Mouse (Mus musculus): ENCODE data around the gene Trmt10a. TPM values are rescaled to one million over a fixed set of nuclear protein-coding genes. Genes with fewer than 3 reads are reported as not detected.
A peak's percentile ranks its signal among the peaks of the same experiment; 100 is the strongest.

The Trmt10a gene
- 16.0 and 17.1 TPM in 2 replicates for polyA plus RNA-seq (2016; fragmentation: Nextera tagmentation; extraction: Ambion mirVana)

DNA sequence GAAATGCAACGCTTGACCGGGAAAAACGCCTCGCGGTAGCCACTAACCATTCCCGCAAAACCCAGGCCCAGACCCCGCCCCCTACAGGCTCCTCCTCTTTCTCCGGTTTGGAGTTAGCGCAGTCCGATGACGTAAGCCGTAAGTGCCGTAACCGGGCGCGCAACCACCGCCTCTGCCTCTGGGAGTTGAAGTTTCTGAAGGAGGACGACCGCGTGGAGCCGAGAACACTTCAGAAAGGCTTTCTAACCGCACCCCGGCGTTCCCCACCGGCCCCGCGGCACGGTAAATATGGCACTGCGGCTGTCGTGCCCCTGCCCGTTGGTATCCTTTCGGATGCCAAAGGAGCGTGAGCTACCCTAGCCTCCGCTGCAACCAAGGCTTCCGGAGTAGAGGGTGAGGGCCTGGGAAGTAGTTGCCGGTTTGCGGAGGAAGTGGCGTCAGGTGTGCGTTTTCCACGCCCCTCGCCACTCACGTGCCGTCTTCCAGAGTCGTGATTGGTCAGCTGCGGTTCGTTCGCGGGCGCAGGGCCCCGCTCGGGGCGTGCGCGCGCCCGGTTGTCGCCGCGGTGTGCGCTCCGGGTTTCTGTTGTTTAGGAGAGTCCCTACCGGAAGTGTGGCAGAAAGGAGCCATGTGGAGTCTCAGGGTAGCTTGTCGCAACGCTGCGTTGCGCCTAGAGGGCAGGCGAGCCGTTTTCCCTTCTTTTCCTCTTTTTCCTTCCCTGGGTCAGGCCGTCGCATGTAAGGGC, at the start of gene Trmt10a:
TSS of gene Trmt10a (plus strand) at position 134 of the 745 bp plus-strand sequence.
- H3K4me1 ChIP-seq, result peaks cover 7% of the 10 kb centered on the region; the same call in 1 of the 2 replicates
- H3K9me3 ChIP-seq (replicated peaks), result no peaks in the 10 kb centered on the region
- DNase-seq (ENCODE audit: low spot score), result peak; percentile 98
- H3K27me3 ChIP-seq (ENCODE audit: low read depth, poor library complexity, severe bottlenecking), result no peaks in the 10 kb centered on the region
- peak within 1 kb of the TSS; percentile 75 for H3K4me3 ChIP-seq
- H3K36me3 ChIP-seq, result peaks cover 4% of the 10 kb centered on the region
- under 1% methylated on average over 70 of the region's 70 CpGs for WGBS
- H3K27ac ChIP-seq, result peak within 1 kb of the TSS; percentile 98

DNA sequence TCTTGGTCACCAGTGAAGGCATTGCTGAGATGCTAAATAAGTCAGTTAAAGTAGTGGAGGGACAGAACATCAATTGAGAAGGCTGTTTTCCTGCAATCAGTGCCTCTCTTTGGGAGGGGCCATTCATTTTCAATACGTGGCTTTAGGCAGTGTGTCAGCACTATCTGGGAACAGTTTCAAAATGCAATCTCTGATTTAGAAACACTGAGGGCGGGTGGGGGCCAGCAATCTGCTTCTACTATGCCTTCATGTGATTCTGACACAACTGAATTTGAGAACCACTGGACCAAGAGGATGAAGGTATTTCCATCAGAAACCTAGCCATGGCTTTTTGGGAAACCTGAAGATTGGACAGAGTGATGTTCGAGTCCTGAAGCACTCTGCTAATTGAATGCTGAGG, 47.9 kb upstream of the Trmt10a start:
- no peaks in the 10 kb centered on the region for H3K27me3 ChIP-seq (ENCODE audit: low read depth, poor library complexity, severe bottlenecking)
- H3K36me3 ChIP-seq, result no peaks in the 10 kb centered on the region
- no peaks in the 10 kb centered on the region for H3K4me1 ChIP-seq
- no peaks in the 10 kb centered on the region for H3K9me3 ChIP-seq (replicated peaks)
- no peak for DNase-seq (ENCODE audit: low spot score)
- no peak overlapping the region for H3K4me3 ChIP-seq
- no peak overlapping the region for H3K27ac ChIP-seq
- WGBS, result 83% methylated on average over 3 of the region's 3 CpGs

DNA sequence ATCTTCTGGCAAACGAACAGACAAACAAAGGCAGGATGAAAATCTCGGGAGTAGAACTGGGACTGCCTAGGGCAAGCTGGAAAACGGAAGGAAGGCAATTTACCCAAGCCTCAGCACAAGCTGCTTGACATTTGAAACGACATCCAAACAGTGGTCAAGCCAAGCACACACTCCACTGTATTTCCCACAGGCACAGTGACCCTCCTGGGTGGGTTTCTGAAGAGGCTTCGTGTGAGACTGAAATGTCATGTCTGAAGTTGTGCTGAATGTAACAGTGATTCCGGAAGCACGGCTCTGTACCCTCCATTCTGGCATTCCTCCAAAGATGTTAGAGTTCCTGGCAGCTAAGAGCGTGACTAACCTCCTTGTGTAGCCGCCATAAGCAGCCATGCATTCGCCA, 47.5 kb upstream of the Trmt10a start:
- H3K4me3 ChIP-seq, result no peak overlapping the region
- H3K27ac ChIP-seq, result no peak overlapping the region
- H3K27me3 ChIP-seq (ENCODE audit: low read depth, poor library complexity, severe bottlenecking), result no peaks in the 10 kb centered on the region
- H3K9me3 ChIP-seq (replicated peaks), result no peaks in the 10 kb centered on the region
- DNase-seq (ENCODE audit: low spot score), result no peak
- H3K4me1 ChIP-seq, result no peaks in the 10 kb centered on the region
- no peaks in the 10 kb centered on the region for H3K36me3 ChIP-seq
- WGBS, result 86% methylated on average over 10 of the region's 10 CpGs

DNA sequence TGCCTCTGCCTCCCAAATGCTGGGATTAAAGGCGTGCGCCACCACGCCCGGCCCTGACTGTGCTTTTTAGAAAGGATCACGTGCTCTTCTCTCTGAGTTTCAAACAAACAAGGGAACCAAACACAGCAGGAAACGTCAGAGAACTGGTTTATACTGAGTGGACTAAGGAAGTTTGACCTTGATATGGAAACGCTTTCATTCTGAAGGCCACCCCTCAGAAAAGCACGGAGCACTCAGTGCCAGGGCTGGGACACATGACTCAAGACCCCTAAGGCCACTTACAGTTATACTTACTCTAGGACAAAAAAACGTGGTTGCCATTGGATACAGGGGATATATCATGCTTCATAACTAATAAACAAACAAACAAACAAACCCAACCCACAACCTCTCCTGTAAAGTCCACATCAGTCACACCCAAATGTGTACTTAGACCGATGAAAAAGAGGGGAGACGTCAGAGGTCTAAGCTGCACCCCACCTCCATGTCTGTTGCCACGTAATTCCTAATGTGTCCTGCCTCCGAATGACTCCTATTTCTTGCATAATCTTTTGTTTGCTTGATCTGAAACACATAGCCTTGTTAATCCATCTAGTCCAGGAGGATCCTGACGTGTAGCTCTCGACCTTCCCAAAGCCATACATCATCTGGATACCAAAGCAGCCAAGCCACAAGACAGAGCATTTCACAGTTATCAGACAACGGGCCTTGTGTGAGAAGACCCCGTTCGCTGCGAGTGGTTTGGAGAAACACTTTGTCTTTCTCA, 46.8 kb upstream of the Trmt10a start:
- DNase-seq (ENCODE audit: low spot score), result no peak
- no peak overlapping the region for H3K4me3 ChIP-seq
- H3K9me3 ChIP-seq (replicated peaks), result no peaks in the 10 kb centered on the region
- H3K36me3 ChIP-seq, result no peaks in the 10 kb centered on the region
- no peaks in the 10 kb centered on the region for H3K4me1 ChIP-seq
- no peak overlapping the region for H3K27ac ChIP-seq
- WGBS, result 90% methylated on average over 19 of the region's 19 CpGs
- no peaks in the 10 kb centered on the region for H3K27me3 ChIP-seq (ENCODE audit: low read depth, poor library complexity, severe bottlenecking)

DNA sequence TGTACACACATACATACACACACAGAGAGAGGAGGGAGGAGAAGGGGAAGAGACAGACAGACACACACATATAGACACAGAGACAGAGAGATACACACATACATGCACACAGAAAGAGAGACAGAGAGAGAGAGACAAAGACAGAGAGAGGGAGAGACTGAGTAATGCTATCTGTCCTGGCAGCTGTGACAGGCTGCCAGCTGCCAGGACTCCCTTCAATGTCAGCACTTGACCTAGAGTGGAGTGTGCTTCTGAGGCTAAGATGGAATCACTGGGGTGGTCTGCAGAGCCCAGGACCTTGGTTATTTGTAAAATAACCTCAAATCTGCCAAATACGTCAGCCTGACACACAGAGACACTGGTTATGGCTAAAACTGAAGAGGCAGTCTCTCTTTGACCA, 45.5 kb upstream of the Trmt10a start:
- H3K27ac ChIP-seq, result no peak overlapping the region
- H3K27me3 ChIP-seq (ENCODE audit: low read depth, poor library complexity, severe bottlenecking), result no peaks in the 10 kb centered on the region
- H3K4me1 ChIP-seq, result no peaks in the 10 kb centered on the region
- no peak for DNase-seq (ENCODE audit: low spot score)
- H3K4me3 ChIP-seq, result no peak overlapping the region
- no peaks in the 10 kb centered on the region for H3K9me3 ChIP-seq (replicated peaks)
- H3K36me3 ChIP-seq, result no peaks in the 10 kb centered on the region
- WGBS, result 94% methylated on average over 1 of the region's 1 CpGs

DNA sequence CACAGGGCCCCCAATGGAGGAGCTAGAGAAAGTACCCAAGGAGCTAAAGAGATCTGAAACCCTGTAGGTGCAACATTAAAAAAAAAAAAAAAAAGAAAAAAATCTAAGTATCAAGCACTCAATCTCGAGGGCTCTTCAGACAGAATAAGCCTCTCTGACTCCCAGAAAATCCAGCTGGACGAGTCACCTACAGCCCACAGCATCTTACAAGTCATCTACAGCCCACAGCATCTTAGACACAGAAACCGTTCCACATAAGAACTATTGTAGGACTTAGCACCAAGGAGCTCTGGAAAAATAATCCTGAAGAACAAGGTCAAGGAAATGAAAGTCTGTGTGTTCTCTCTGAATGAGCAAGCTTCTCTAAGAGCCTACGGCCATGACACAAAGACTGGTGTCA, 41.3 kb upstream of the Trmt10a start:
- H3K27me3 ChIP-seq (ENCODE audit: low read depth, poor library complexity, severe bottlenecking), result no peaks in the 10 kb centered on the region
- WGBS, result 90% methylated on average over 4 of the region's 4 CpGs
- H3K4me1 ChIP-seq, result no peaks in the 10 kb centered on the region
- H3K27ac ChIP-seq, result no peak overlapping the region
- H3K9me3 ChIP-seq (replicated peaks), result no peaks in the 10 kb centered on the region
- DNase-seq (ENCODE audit: low spot score), result no peak
- H3K36me3 ChIP-seq, result no peaks in the 10 kb centered on the region
- no peak overlapping the region for H3K4me3 ChIP-seq

DNA sequence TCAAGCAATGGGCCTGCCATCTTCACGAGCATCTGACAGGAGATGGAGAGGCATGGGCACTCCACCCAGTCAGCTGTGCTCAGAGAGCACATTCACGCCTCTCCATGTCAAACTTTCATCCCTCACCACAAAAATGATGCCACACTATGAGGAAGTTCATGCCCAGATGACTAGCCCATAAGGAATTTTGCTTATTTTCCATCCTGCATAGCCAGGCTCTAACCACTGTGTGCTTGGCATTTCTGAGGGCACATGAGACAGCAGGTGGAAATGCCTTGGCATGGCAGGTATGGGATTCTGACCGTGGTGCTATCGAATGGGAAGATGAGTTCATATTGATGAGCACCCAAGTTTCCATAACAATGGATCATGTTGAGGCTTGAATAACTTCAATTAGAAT, 39.6 kb upstream of the Trmt10a start:
- H3K4me1 ChIP-seq, result no peaks in the 10 kb centered on the region
- no peak for DNase-seq (ENCODE audit: low spot score)
- 84% methylated on average over 4 of the region's 4 CpGs for WGBS

DNA sequence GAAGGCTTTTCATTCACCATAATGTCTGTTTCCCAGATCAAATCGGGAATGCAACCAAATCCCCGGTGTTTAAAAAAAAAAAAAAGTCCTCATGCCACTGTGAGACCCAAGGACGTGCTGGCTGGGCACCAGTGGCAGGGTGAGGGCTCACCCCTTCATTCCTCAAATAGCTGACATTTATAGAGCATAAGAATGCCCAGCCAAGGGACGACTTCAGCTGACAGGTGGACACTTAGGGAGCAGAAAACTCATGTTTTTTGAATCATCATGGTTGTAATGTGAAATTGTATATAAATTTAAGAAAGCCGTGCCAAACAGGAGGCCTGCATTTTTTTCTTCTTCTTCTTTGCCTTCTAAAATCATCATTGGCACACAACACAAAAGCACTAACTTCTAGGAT, 38.2 kb upstream of the Trmt10a start:
- no peaks in the 10 kb centered on the region for H3K27me3 ChIP-seq (ENCODE audit: low read depth, poor library complexity, severe bottlenecking)
- no peaks in the 10 kb centered on the region for H3K4me1 ChIP-seq
- no peaks in the 10 kb centered on the region for H3K9me3 ChIP-seq (replicated peaks)
- DNase-seq (ENCODE audit: low spot score), result no peak
- 80% methylated on average over 5 of the region's 5 CpGs for WGBS
- no peaks in the 10 kb centered on the region for H3K36me3 ChIP-seq
- no peak overlapping the region for H3K27ac ChIP-seq
- H3K4me3 ChIP-seq, result no peak overlapping the region

More for the DNA sequence above, 39.6 kb upstream of the Trmt10a start:
- no peaks in the 10 kb centered on the region for H3K27me3 ChIP-seq (ENCODE audit: low read depth, poor library complexity, severe bottlenecking)
- no peak overlapping the region for H3K4me3 ChIP-seq
- no peaks in the 10 kb centered on the region for H3K36me3 ChIP-seq
- H3K9me3 ChIP-seq (replicated peaks), result no peaks in the 10 kb centered on the region
- H3K27ac ChIP-seq, result no peak overlapping the region

DNA sequence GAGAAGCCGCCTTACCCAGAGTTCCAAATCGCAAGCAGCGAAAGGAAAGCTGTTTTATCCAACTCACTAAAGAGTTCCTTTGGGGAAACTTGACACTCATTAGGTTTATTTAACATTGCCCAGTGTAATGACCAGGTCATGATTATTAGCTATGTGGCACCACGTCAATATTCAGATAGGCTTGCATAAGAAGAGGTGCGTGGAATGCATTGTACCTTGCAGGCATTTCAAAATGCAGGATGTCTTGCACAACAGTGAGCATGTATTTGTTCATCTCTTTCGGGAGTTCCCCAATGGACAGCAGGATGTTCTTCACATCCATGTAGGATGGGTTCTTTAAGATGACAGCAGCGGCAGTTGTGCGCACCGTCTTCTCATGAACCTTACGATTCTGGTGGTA, 36.4 kb upstream of the Trmt10a start:
- DNase-seq (ENCODE audit: low spot score), result no peak
- Histone ChIP-seq H3K27ac (no peak overlapping the region), H3K27me3 (ENCODE audit: low read depth, poor library complexity, severe bottlenecking) (no peaks in the 10 kb centered on the region), H3K4me3 (no peak overlapping the region), H3K9me3 (replicated peaks) (no peaks in the 10 kb centered on the region), H3K36me3 (no peaks in the 10 kb centered on the region), H3K4me1 (no peaks in the 10 kb centered on the region)
- 94% methylated on average over 10 of the region's 10 CpGs for WGBS

DNA sequence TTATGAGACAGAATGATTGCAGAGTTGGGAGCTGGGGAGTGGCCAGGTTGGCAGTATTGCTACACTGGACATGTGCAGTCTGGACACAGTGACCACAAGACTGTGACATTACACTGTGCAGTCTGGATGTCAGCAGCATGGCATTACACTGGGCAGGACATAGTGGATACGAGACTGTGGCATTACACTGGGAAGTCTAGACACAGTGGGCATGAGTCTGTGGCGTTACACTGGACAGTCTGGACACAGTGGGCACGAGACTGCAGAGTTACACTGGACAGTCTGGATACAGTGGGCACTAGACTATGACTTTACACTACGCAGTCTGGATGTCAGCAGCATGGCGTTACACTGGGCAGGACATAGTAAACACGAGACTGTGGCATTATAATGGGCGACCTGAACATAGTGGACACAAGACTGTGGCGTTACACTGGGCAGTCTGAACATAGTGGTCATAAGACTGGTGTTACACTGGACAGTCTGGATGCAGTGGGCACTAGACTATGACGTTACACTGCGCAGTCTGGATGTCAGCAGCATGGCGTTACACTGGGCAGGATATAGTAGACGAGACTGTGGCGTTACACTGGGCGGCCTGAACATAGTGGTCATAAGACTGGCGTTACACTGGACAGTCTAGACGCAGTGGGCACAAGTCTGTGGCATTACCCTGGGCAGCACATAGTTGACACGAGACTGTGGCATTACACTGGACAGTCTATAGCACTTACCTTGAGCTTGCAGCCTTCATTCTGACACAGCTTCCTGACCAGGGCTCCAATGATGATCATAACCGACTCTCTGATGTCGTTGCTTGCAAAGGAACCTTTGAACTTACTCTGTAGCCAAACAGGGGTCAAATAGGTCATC, 32.1 kb upstream of the Trmt10a start:
- H3K9me3 ChIP-seq (replicated peaks), result no peaks in the 10 kb centered on the region
- WGBS, result 91% methylated on average over 19 of the region's 19 CpGs
- no peak overlapping the region for H3K4me3 ChIP-seq
- H3K4me1 ChIP-seq, result peaks cover 6% of the 10 kb centered on the region
- no peak overlapping the region for H3K27ac ChIP-seq
- no peak for DNase-seq (ENCODE audit: low spot score)
- H3K27me3 ChIP-seq (ENCODE audit: low read depth, poor library complexity, severe bottlenecking), result no peaks in the 10 kb centered on the region
- H3K36me3 ChIP-seq, result no peaks in the 10 kb centered on the region

DNA sequence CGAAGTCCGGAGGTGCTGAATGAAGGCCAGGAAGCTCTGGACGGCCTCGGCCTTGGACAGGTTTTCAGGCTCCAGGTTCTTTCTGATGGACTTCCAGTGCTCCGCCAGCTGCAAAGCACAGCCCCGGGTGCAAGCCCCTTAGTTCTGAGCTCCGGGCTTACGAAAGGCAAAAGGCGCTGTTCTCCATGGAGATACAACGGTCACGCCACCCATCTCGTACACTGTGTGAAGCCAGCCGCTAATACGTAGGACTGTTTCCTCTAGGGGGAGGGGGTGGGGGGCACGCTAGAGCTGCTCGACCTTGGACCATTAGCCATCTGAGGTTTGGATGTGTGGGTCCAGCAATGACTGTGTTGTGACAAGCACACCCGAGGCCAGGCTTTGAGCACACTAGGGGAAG, 29.1 kb upstream of the Trmt10a start:
- H3K36me3 ChIP-seq, result no peaks in the 10 kb centered on the region
- peaks cover 6% of the 10 kb centered on the region for H3K4me1 ChIP-seq
- no peak overlapping the region for H3K4me3 ChIP-seq
- H3K9me3 ChIP-seq (replicated peaks), result no peaks in the 10 kb centered on the region
- WGBS, result 89% methylated on average over 17 of the region's 17 CpGs
- no peak overlapping the region for H3K27ac ChIP-seq
- DNase-seq (ENCODE audit: low spot score), result no peak
- no peaks in the 10 kb centered on the region for H3K27me3 ChIP-seq (ENCODE audit: low read depth, poor library complexity, severe bottlenecking)

DNA sequence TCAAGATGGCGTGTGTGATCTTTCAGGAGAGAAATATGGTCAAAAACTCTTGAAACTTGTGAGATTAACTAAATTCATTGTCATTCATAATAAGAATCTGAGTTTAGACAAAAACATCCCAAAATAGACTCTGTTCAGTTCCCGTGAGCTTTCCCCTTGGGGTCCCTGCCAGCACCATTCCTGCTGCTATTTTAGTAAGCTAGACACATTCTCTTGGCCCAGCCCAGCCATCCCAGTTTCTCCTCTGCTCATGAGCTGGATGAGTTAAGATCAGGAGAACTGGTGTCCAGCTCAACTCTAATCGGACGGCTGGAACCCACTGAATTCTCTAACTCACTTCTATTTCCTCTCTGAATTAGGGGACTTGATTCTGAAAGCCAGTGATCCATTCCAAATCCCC, 26.4 kb upstream of the Trmt10a start:
- no peak for DNase-seq (ENCODE audit: low spot score)
- no peaks in the 10 kb centered on the region for H3K36me3 ChIP-seq
- no peaks in the 10 kb centered on the region for H3K27me3 ChIP-seq (ENCODE audit: low read depth, poor library complexity, severe bottlenecking)
- WGBS, result 91% methylated on average over 4 of the region's 4 CpGs
- H3K9me3 ChIP-seq (replicated peaks), result no peaks in the 10 kb centered on the region
- peaks cover 6% of the 10 kb centered on the region for H3K4me1 ChIP-seq
- no peak overlapping the region for H3K4me3 ChIP-seq
- no peak overlapping the region for H3K27ac ChIP-seq

DNA sequence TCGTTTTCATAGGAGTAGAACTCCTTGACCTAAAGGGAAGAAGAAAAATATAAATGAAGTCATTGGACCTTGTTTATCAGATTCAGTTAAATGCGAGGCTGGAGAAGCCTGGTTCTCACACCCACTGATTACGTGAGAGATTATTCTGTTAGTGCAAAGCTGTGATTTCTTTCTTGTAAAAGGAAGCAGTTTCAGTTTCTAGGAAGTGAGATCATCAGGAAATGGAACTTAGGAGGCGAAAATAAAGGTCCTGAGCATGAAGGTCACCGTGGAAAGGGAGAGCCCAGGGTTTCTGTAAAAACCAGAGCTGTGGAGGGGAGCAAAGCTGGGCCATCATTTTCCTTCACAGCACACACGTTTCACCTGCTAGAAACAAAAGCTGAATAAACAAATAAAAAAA, 24.9 kb upstream of the Trmt10a start:
- H3K4me1 ChIP-seq, result peaks cover 6% of the 10 kb centered on the region
- no peaks in the 10 kb centered on the region for H3K27me3 ChIP-seq (ENCODE audit: low read depth, poor library complexity, severe bottlenecking)
- no peak for DNase-seq (ENCODE audit: low spot score)
- H3K9me3 ChIP-seq (replicated peaks), result no peaks in the 10 kb centered on the region
- 85% methylated on average over 6 of the region's 6 CpGs for WGBS
- no peak overlapping the region for H3K27ac ChIP-seq
- H3K36me3 ChIP-seq, result no peaks in the 10 kb centered on the region
- no peak overlapping the region for H3K4me3 ChIP-seq

Measured in limb, embryonic 10.5 days (tissue).